Mouse (Mus musculus): ENCODE results near the gene Olfr330. TPM values are rescaled to one million over a fixed set of nuclear protein-coding genes. Genes with fewer than 3 reads are reported as not detected.

Olfr330 gene
- polyA plus RNA-seq (2015; fragmentation: Nextera tagmentation; extraction: Ambion mirVana), result 1.7 and 4.9 TPM in 2 replicates

GRCm38 (mm10) chr11:58534736-58535135 lies at the start of gene Olfr330:
TSS of gene Olfr330 (minus strand) at chr11:58534836.

GRCm38 (mm10) chr11:58577430-58577829 lies 42.8 kb upstream of the Olfr330 start, which contains the start of gene Olfr325:
TSS of gene Olfr325 (plus strand) at chr11:58577730.

GRCm38 (mm10) chr11:58570405-58570804 lies 35.8 kb upstream of the Olfr330 start, which contains the start of gene Olfr224:
TSS of gene Olfr224 (minus strand) at chr11:58570553.

GRCm38 (mm10) chr11:58555536-58555935 lies 20.9 kb upstream of the Olfr330 start, which contains the start of gene Olfr328:
TSS of gene Olfr328 (minus strand) at chr11:58555636.

GRCm38 (mm10) chr11:58546322-58546721 lies 11.7 kb upstream of the Olfr330 start, which contains the start of gene Olfr329-ps:
TSS of gene Olfr329-ps (minus strand) at chr11:58546422.

GRCm38 (mm10) chr11:58502472-58502871 lies 32.2 kb downstream of the Olfr330 start, which contains the start of gene Olfr331:
TSS of gene Olfr331 (minus strand) at chr11:58502572.

GRCm38 (mm10) chr11:58492455-58492854 lies 42.2 kb downstream of the Olfr330 start, which contains the start of gene Olfr332:
TSS of gene Olfr332 (minus strand) at chr11:58492555.

Other genes starting within 250 kb of the Olfr330 start
- gene Zfp692, start 227.8 kb downstream of the Olfr330 start, polyA plus RNA-seq (2015; fragmentation: Nextera tagmentation; extraction: Ambion mirVana), result 6.3 and 10.3 TPM in 2 replicates
- gene Zfp672, start 204.5 kb downstream of the Olfr330 start, polyA plus RNA-seq (2015; fragmentation: Nextera tagmentation; extraction: Ambion mirVana), result 56.5 and 56.9 TPM in 2 replicates
- gene Sh3bp5l, start 204.1 kb downstream of the Olfr330 start, polyA plus RNA-seq (2015; fragmentation: Nextera tagmentation; extraction: Ambion mirVana), result 28.2 and 38.7 TPM in 2 replicates
- 0.40 and 6.4 TPM in 2 replicates for gene Lypd8, start 155.8 kb downstream of the Olfr330 start, polyA plus RNA-seq (2015; fragmentation: Nextera tagmentation; extraction: Ambion mirVana)
- not detected in 2 replicates for gene 1810065E05Rik, start 113.7 kb downstream of the Olfr330 start, polyA plus RNA-seq (2015; fragmentation: Nextera tagmentation; extraction: Ambion mirVana)
- gene Gm12253, start 102.3 kb downstream of the Olfr330 start, polyA plus RNA-seq (2015; fragmentation: Nextera tagmentation; extraction: Ambion mirVana), result not detected in 2 replicates
- gene Lypd9, start 81.9 kb downstream of the Olfr330 start, polyA plus RNA-seq (2015; fragmentation: Nextera tagmentation; extraction: Ambion mirVana), result not detected in 2 replicates
- gene Olfr30, start 72.6 kb downstream of the Olfr330 start, polyA plus RNA-seq (2015; fragmentation: Nextera tagmentation; extraction: Ambion mirVana), result not detected in 2 replicates
- not detected in 2 replicates for gene Olfr332, start 42.3 kb downstream of the Olfr330 start, polyA plus RNA-seq (2015; fragmentation: Nextera tagmentation; extraction: Ambion mirVana)
- not detected in 2 replicates for gene Olfr331, start 32.3 kb downstream of the Olfr330 start, polyA plus RNA-seq (2015; fragmentation: Nextera tagmentation; extraction: Ambion mirVana)
- gene Olfr329-ps, start 11.6 kb upstream of the Olfr330 start, polyA plus RNA-seq (2015; fragmentation: Nextera tagmentation; extraction: Ambion mirVana), result 0.28 and 2.0 TPM in 2 replicates
- 0.24 and 0.77 TPM in 2 replicates for gene Olfr328, start 20.8 kb upstream of the Olfr330 start, polyA plus RNA-seq (2015; fragmentation: Nextera tagmentation; extraction: Ambion mirVana)
- gene Olfr224, start 35.7 kb upstream of the Olfr330 start, polyA plus RNA-seq (2015; fragmentation: Nextera tagmentation; extraction: Ambion mirVana), result 0.25 TPM in 1 of 2 replicates, not detected in the other
- gene Olfr325, start 42.9 kb upstream of the Olfr330 start, polyA plus RNA-seq (2015; fragmentation: Nextera tagmentation; extraction: Ambion mirVana), result 0.20 TPM in 1 of 2 replicates, not detected in the other
- gene Olfr324, start 60.3 kb upstream of the Olfr330 start, polyA plus RNA-seq (2015; fragmentation: Nextera tagmentation; extraction: Ambion mirVana), result not detected in 2 replicates
- gene 2210407C18Rik, start 81.2 kb upstream of the Olfr330 start, polyA plus RNA-seq (2015; fragmentation: Nextera tagmentation; extraction: Ambion mirVana), result 2.0 TPM in 1 of 2 replicates, not detected in the other
- not detected in 2 replicates for gene Olfr323, start 95.7 kb upstream of the Olfr330 start, polyA plus RNA-seq (2015; fragmentation: Nextera tagmentation; extraction: Ambion mirVana)
- gene Trim58, start 105.6 kb upstream of the Olfr330 start, polyA plus RNA-seq (2015; fragmentation: Nextera tagmentation; extraction: Ambion mirVana), result 0.20 and 1.0 TPM in 2 replicates
- gene Olfr322, start 123.9 kb upstream of the Olfr330 start, polyA plus RNA-seq (2015; fragmentation: Nextera tagmentation; extraction: Ambion mirVana), result not detected in 2 replicates
- gene Olfr320, start 146.3 kb upstream of the Olfr330 start, polyA plus RNA-seq (2015; fragmentation: Nextera tagmentation; extraction: Ambion mirVana), result not detected in 2 replicates
- not detected in 2 replicates for gene Olfr319, start 164.3 kb upstream of the Olfr330 start, polyA plus RNA-seq (2015; fragmentation: Nextera tagmentation; extraction: Ambion mirVana)
- gene Olfr318, start 189.2 kb upstream of the Olfr330 start, polyA plus RNA-seq (2015; fragmentation: Nextera tagmentation; extraction: Ambion mirVana), result not detected in 2 replicates
- not detected in 2 replicates for gene Olfr317, start 204.4 kb upstream of the Olfr330 start, polyA plus RNA-seq (2015; fragmentation: Nextera tagmentation; extraction: Ambion mirVana)
- gene Olfr316, start 217.9 kb upstream of the Olfr330 start, polyA plus RNA-seq (2015; fragmentation: Nextera tagmentation; extraction: Ambion mirVana), result not detected in 2 replicates
- gene Olfr315, start 238.4 kb upstream of the Olfr330 start, polyA plus RNA-seq (2015; fragmentation: Nextera tagmentation; extraction: Ambion mirVana), result not detected in 2 replicates
- gene Olfr314, start 248.1 kb upstream of the Olfr330 start, polyA plus RNA-seq (2015; fragmentation: Nextera tagmentation; extraction: Ambion mirVana), result not detected in 2 replicates